Mouse (Mus musculus) olfactory bulb, adult 2 months (tissue): ENCODE measurements at regions not wholly inside any gene's neighbourhood (a gene's known extent, or its start where the extent isn't known, plus 50 kb on each side); places are given as distances from the start of the nearest gene placed in this dataset.

ENCODE experiments used
- H3K27ac ChIP-seq: fragments of 200-500 bp; 2 replicates; pipeline ENCODE4 v1.5.1; 2012; ENCODE audit warnings: low read depth, low read length; ENCODE audit not compliant: insufficient read depth
- H3K4me1 ChIP-seq: fragments of 200-500 bp; 2 replicates; pipeline ENCODE4 v1.6.1; 2012; ENCODE audit warnings: low read length; ENCODE audit not compliant: control insufficient read depth, insufficient read depth
- H3K4me3 ChIP-seq: fragments of 200-500 bp; 2 replicates; pipeline ENCODE4 v1.5.1; 2012; ENCODE audit warnings: mild to moderate bottlenecking, low read depth, low read length, moderate library complexity; ENCODE audit not compliant: insufficient read depth
- CTCF ChIP-seq: fragments of 200-500 bp; IDR thresholded peaks from 2 replicates; pipeline ENCODE4 v1.5.1; 2012; ENCODE audit warnings: low read depth, mild to moderate bottlenecking, low read length, moderate library complexity; ENCODE audit not compliant: insufficient read depth
- POLR2A ChIP-seq: fragments of 200-500 bp; IDR thresholded peaks from 2 replicates; pipeline ENCODE4 v1.6.1; 2012; ENCODE audit warnings: mild to moderate bottlenecking, low read depth, low read length, moderate library complexity; ENCODE audit not compliant: insufficient read depth
- WGBS: fragments of 180-500 bp; shearing (Covaris S2); methylation state at CpG from one replicate; pipeline ENCODE4 v1.1.7; 2018; 5-methylcytosine and 5-hydroxymethylcytosine counted together

DNA sequence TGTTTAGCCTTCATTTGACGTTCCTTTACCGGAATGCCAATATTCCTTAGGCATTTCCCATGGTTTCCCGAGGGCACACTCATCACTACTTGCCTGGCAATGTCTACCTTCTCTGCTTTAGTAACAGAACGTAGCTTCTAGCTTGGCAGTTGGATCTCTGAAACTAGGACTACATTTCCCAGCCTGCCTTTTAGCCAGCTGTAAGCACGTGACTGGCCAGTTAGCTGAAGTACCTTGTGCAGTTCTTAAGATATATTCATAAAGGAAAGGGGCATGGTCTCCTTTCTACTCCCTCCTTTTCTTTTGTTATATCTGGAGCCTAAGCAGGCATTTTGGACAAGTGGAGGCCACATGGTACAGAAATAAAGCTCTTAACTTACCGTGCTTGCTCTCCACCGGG lies 214.8 kb upstream of the Krr1 start:
- TF ChIP-seq CTCF: no peak
- TF ChIP-seq POLR2A: no peak
- Histone ChIP-seq H3K27ac (no peak overlapping the region), H3K4me3 (no peak overlapping the region), H3K4me1 (no peaks in the 10 kb centered on the region)
- WGBS: 84% methylated on average over 7 of the region's 7 CpGs

DNA sequence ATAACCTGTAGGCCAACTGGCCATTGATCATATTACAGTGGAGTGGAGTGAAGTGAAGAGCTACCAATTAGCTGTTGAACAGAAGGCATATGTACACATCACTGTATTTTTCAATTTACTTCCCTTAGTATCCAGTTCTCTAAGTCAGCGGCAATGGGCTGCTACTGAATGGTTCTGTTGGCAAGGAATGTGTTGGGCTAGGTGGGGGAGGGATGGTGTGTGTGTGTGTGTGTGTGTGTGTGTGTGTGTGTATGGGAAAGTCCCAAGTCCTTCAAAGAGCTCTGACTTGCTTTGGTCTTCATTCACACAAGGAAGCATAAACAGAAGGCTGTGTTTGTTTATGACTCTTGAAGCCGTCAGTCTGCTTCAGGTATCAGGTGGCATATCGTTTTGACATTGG lies 213.0 kb upstream of the Krr1 start:
- Histone ChIP-seq H3K4me1 (no peaks in the 10 kb centered on the region), H3K27ac (no peak overlapping the region), H3K4me3 (no peak overlapping the region)
- no peak for TF ChIP-seq CTCF
- TF ChIP-seq POLR2A: no peak
- 74% methylated on average over 3 of the region's 3 CpGs for WGBS

DNA sequence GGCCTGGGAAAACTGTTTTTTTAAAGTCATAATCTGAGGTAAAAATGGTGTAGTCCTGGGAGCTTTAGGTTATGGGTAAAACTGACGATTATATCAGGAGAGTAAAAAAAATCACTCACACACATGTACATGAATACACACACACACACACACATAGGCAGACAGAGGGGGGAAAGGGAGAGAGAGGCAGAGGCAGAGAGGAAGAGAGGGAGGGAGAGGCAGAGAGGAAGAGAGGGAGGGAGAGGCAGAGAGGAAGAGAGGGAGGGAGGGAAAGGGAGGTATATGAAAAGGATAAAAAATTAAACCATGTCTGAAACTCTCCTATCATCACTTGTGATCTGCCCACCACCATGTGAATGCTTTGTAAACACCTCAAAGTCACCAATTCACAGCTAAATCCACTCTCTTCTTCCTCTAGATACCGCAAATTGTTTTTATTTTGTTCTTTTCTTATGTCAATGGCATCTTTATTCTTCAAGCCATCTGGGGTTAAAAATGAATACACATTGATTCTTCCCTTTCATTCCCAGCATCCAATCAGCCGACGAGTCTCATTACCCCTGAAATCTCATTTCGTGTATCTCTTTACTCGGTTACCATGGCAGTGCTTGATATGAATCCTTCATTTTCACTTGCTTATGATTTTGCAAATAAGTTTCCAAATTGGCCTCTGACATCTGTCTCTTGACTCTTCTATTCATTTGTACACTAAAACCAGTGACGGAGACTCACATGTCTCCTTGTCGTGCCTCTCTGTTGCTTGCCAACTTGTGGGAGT lies 209.5 kb upstream of the Krr1 start:
- TF ChIP-seq POLR2A (no peak), CTCF (no peak)
- H3K4me1 ChIP-seq: peaks cover 3% of the 10 kb centered on the region; the same call in 1 of the 2 replicates
- H3K27ac ChIP-seq: no peak overlapping the region
- H3K4me3 ChIP-seq: no peak overlapping the region
- WGBS: 81% methylated on average over 8 of the region's 8 CpGs

DNA sequence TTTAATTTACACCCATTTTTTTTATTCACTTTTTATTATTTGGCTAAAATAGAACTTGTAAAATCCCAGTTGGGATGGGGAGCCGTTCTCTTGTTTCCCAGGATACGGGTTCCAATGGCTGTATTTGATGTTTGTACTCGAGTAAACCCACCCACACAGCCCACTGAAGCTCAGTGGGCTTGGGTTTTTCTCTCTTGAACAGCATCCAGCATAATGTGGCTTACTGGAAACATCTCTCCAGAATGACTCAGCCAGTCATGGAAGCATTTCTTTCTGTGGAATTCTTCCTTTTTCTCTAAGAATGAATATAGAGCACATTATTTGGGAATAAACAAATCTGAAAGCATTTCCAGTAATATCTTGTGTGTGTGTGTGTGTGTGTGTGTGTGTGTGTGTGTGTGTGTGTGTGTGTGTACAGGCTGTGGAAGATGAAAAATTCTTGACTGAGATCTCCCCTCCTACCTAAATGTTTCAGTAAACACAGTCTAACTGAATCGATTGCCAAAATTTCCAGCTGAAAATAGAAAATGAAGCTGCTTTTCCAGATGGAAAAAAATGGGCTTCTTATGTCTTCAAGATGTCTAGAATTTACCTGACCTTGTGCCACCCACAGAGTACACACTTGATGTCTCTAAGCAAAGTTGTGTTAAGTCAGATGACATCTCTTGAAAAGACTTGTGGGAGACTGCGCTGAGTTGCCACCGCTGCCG lies 205.3 kb upstream of the Krr1 start:
- Histone ChIP-seq H3K4me1 (peaks cover 3% of the 10 kb centered on the region; the same call in 1 of the 2 replicates), H3K4me3 (no peak overlapping the region), H3K27ac (no peak overlapping the region)
- TF ChIP-seq CTCF (no peak), POLR2A (no peak)
- 50% methylated on average over 7 of the region's 7 CpGs for WGBS

DNA sequence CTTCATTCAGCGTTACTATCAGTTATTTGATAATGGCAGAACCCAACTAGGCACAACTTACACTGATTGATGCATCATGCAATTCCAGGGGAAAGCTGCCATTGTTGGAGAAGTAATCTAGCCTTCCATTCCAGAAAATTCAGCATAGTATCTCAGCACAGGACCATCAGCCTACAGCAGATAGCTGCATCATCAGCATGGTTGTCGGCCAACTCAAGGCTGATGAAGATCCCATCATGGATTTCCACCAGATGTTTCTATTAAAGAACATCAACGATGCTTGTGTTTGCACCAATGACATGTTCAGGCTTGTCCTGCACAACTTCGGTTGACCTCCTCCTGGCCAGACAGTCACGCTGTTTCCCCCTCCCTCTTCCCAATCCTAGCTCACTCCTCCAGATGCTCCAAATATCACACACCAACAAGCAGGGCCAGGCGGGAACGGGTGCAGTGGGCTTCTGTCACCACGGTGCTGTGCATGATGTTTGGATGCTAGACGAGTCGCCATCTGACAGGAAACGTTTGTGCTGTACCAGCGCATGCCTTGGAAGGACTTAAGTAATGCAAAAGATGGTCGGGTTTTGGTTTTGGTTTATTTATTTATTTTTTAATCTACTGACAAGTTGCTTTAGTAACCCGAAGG lies 204.5 kb upstream of the Krr1 start:
- TF ChIP-seq CTCF: no peak
- TF ChIP-seq POLR2A: no peak
- H3K27ac ChIP-seq: no peak overlapping the region
- WGBS: 91% methylated on average over 14 of the region's 14 CpGs
- no peak overlapping the region for H3K4me3 ChIP-seq
- H3K4me1 ChIP-seq: peaks cover 3% of the 10 kb centered on the region; the same call in 1 of the 2 replicates

DNA sequence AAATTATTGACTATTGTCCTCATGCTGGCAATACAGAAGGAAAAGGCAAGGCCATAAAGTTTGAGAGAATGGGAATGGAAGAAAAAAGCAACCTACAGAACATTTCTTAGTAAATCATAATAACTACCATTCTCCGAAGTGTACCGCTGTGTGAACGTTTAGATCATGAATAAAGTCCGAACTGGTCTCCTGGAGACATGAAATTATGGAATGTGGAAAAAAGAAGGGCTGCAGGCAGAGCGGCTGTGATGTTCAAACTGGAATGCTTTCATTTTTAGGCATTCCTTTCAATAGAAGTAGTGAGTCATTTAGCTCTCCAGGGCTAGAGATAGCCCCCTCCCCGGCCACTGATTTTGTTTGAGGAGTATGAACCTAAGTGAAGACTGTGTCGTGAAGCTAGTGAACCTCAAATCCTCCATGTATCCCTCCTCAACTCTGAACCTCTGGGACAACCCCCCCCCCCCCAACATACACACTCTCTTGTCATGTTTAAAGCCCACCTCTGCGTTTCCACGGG lies 202.9 kb upstream of the Krr1 start:
- no peak overlapping the region for H3K27ac ChIP-seq
- WGBS: 61% methylated on average over 9 of the region's 9 CpGs
- peaks cover 3% of the 10 kb centered on the region; the same call in 1 of the 2 replicates for H3K4me1 ChIP-seq
- TF ChIP-seq CTCF (no peak), POLR2A (no peak)
- no peak overlapping the region for H3K4me3 ChIP-seq

DNA sequence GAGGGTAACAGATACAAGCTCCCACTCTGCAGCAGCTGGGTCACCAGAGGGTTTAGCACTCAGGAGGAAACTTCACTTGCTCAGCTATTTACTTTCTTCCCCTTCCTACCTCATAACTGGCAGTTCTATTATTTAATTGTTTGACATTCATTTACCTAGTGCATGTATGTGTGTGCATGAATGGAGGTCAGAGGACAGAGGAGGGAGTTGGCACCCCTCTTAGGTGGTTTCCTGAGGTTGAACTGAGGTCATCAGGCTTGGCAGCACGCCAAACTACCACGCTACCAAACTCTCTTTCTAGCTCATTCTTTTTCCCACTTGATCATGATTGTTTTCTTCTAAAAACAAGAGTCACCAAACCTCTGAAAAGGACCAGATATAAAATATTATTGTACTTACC lies 202.4 kb upstream of the Krr1 start:
- no peak overlapping the region for H3K4me3 ChIP-seq
- WGBS: 75% methylated on average over 2 of the region's 2 CpGs
- H3K4me1 ChIP-seq: peaks cover 3% of the 10 kb centered on the region; the same call in 1 of the 2 replicates
- TF ChIP-seq CTCF: no peak
- no peak for TF ChIP-seq POLR2A
- H3K27ac ChIP-seq: no peak overlapping the region

DNA sequence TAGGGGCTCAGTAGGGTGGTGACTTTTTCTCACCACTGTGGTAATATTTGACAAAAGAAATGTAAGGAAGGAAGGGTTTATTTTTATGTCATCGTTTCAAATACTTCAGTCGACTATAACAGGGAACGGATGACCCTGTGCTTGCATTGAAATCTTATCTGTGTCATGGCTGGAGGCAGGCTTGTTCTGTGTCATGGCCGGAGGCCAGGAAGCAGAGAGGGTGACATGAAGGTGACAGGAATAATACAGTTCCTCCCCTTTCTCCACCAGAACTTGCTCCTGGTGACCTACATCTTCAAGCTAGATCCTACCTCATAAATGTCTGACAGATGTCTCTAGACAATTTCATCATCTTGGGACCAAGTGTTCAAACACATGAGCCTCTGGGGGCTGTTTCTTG lies 201.5 kb upstream of the Krr1 start:
- TF ChIP-seq CTCF (no peak), POLR2A (no peak)
- 90% methylated on average over 4 of the region's 4 CpGs for WGBS
- no peak overlapping the region for H3K27ac ChIP-seq
- peaks cover 3% of the 10 kb centered on the region; the same call in 1 of the 2 replicates for H3K4me1 ChIP-seq
- H3K4me3 ChIP-seq: no peak overlapping the region

DNA sequence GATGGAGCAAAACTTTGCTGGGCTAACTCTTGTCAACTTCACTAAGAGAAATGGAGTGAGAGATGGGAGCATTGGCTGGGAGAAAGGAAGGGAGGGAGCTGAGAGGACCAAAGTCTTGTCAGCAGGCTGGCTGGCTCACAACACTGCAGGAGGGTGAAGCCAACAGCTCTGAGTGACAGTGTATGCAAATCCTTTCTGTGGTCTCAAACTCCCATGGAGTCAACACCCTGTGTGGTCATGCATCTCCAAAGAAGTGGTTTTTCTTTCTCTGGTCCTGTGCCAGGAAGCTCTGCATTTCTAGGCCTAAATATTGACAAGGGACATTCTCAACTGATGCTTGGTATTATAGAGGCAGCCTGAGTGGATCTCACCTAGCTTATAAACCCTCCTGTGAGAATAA lies 194.9 kb upstream of the Krr1 start:
- Histone ChIP-seq H3K27ac (no peak overlapping the region), H3K4me1 (no peaks in the 10 kb centered on the region), H3K4me3 (no peak overlapping the region)
- TF ChIP-seq POLR2A (no peak), CTCF (no peak)
